In genomic region chr3:154287217-154287616, GRCm38 (mm10) we compare ENCODE assay signal across 31 mouse cellular contexts. TPM values are rescaled to one million over a fixed set of nuclear protein-coding genes. Genes with fewer than 3 reads are reported as not detected.
DNase-seq lines count a peak whose midpoint lies in the region; ATAC-seq and TF ChIP-seq lines count a peak whose summit lies in the region.
"Had no signal": no experiment of that assay in that cellular context is flagged by ENCODE, and none has a peak within 500 bp of the region (broad histone marks: within the 10 kb centered on the region; RNA-seq: fewer than 3 reads in every experiment).

No protein-coding gene starts in this region.

- H3K9me3 ChIP-seq in embryonic facial prominence, embryonic 14.5 days (ENCODE audit: control insufficient read depth, low read length) = no peaks in the 10 kb centered on the region
- H3K9me3 ChIP-seq: embryonic facial prominence, embryonic 13.5 days; forebrain, embryonic 13.5 days; heart, embryonic 15.5 days; hindbrain, embryonic 13.5 days; limb, embryonic 13.5 days; liver, embryonic 13.5 days; midbrain, embryonic 15.5 days; neural tube, embryonic 13.5 days had no signal

- no peak for ATAC-seq in embryonic facial prominence, embryonic 14.5 days (ENCODE audit: low read depth)
- ATAC-seq: CD4-positive, CD25-positive, alpha-beta regulatory T cell, adult 4 months; forebrain, embryonic 13.5 days; midbrain, embryonic 15.5 days had no signal

- peaks cover 16% of the 10 kb centered on the region for H3K4me1 ChIP-seq in embryonic facial prominence, embryonic 14.5 days (ENCODE audit: control insufficient read depth, insufficient read depth, low read length)
- H3K4me1 ChIP-seq: forebrain, embryonic 13.5 days; heart, embryonic 15.5 days; hindbrain, embryonic 13.5 days; liver, embryonic 13.5 days; midbrain, embryonic 15.5 days; neural tube, embryonic 13.5 days had no signal

- no peak for DNase-seq in gastrocnemius, adult 2 months
- no peak for DNase-seq in gastrocnemius, adult 8-10 months (ENCODE audit: low spot score in 2 of 2)
- DNase-seq in kidney, postnatal 14 days = peak; percentile 9
- DNase-seq in kidney, adult 8-10 months = no peak
- DNase-seq in NIH3T3 (ENCODE audit: low read depth) = peak; percentile 80
- peak; percentile 31 for DNase-seq in embryonic facial prominence, embryonic 14.5 days (ENCODE audit: low spot score)
- DNase-seq in urinary bladder, postnatal 10 days (ENCODE audit: low spot score) = no peak
- no peak for DNase-seq in heart, adult 11 months
- DNase-seq: adrenal gland, adult 2 months; cerebellum, adult 11 months; cerebellum, adult 9-11 months; gastrocnemius, postnatal 36 days; heart, postnatal 36 days; kidney, adult 11 months; layer of hippocampus, postnatal 36 days; liver, embryonic 13.5 days; retina, postnatal 1 day; right cerebral cortex, postnatal 25 days; thymus, postnatal 14 days had no signal

- WGBS in embryonic facial prominence, embryonic 14.5 days = 49% methylated on average over 2 of the region's 2 CpGs

- TF ChIP-seq CTCF in gastrocnemius, adult 2 months (IDR thresholded peaks at IDR 0.05) = no peak

- H3K9ac ChIP-seq in embryonic facial prominence, embryonic 14.5 days (ENCODE audit: low read depth, low read length) = no peak overlapping the region
- H3K9ac ChIP-seq: embryonic facial prominence, embryonic 13.5 days; forebrain, embryonic 13.5 days; heart, embryonic 15.5 days; hindbrain, embryonic 13.5 days; limb, embryonic 13.5 days; liver, embryonic 13.5 days; midbrain, embryonic 15.5 days; neural tube, embryonic 13.5 days had no signal

- H3K4me3 ChIP-seq in gastrocnemius, adult 2 months = no peak overlapping the region
- H3K4me3 ChIP-seq in embryonic facial prominence, embryonic 14.5 days (ENCODE audit: low read depth, low read length) = no peak overlapping the region
- H3K4me3 ChIP-seq: embryonic facial prominence, embryonic 13.5 days; forebrain, embryonic 13.5 days; heart, embryonic 15.5 days; hindbrain, embryonic 13.5 days; limb, embryonic 13.5 days; liver, embryonic 13.5 days; midbrain, embryonic 15.5 days; neural tube, embryonic 13.5 days had no signal

- H3K4me2 ChIP-seq in embryonic facial prominence, embryonic 14.5 days (ENCODE audit: low read depth, low read length) = no peak overlapping the region
- H3K4me2 ChIP-seq: embryonic facial prominence, embryonic 13.5 days; forebrain, embryonic 13.5 days; heart, embryonic 15.5 days; hindbrain, embryonic 13.5 days; limb, embryonic 13.5 days; liver, embryonic 13.5 days; midbrain, embryonic 15.5 days; neural tube, embryonic 13.5 days had no signal

- no peaks in the 10 kb centered on the region for H3K36me3 ChIP-seq in embryonic facial prominence, embryonic 14.5 days (ENCODE audit: control insufficient read depth, insufficient read depth, low read length)
- H3K36me3 ChIP-seq: embryonic facial prominence, embryonic 13.5 days; heart, embryonic 15.5 days; hindbrain, embryonic 13.5 days; limb, embryonic 13.5 days; liver, embryonic 13.5 days; midbrain, embryonic 15.5 days; neural tube, embryonic 13.5 days had no signal

- peak overlapping the region; percentile 49 for H3K27ac ChIP-seq in gastrocnemius, adult 2 months
- no peak overlapping the region for H3K27ac ChIP-seq in embryonic facial prominence, embryonic 14.5 days (replicated peaks; ENCODE audit: low read depth, low read length)
- H3K27ac ChIP-seq: embryonic facial prominence, embryonic 13.5 days; forebrain, embryonic 13.5 days; heart, embryonic 15.5 days; hindbrain, embryonic 13.5 days; limb, embryonic 13.5 days; liver, embryonic 13.5 days; macrophage; midbrain, embryonic 15.5 days; neural tube, embryonic 13.5 days had no signal

- intact Hi-C loops in gastrocnemius, adult 2 months (cut with DNase I) = no loop called here

- H3K27me3 ChIP-seq in embryonic facial prominence, embryonic 14.5 days (replicated peaks; ENCODE audit: control insufficient read depth, insufficient read depth, low read length) = no peaks in the 10 kb centered on the region
- H3K27me3 ChIP-seq: forebrain, embryonic 13.5 days; liver, embryonic 13.5 days; midbrain, embryonic 15.5 days; neural tube, embryonic 13.5 days had no signal

RNA-seq across cellular contexts. Expression of gene Lhx8, which starts 43.2 kb away (rescaled TPM):
- under 1 TPM in 1 of 2 experiments, not detected in 1; 0.11 TPM for total RNA-seq in gastrocnemius, adult 2 months (2021)
- under 1 TPM in 1 of 4 experiments, not detected in 3; 0.25 TPM for total RNA-seq in gastrocnemius, adult 8-10 months (2022)
- polyA plus RNA-seq in embryonic facial prominence, embryonic 14.5 days (2014; fragmentation: Nextera tagmentation; extraction: Ambion mirVana) = 12.0 and 15.1 TPM in 2 replicates
- total RNA-seq: common myeloid progenitor, adult 5-6 weeks; gastrocnemius, postnatal 36 days; heart, postnatal 36 days; layer of hippocampus, adult 8-10 months; layer of hippocampus, postnatal 36 days had no signal
- polyA plus RNA-seq: CD4-positive, CD25-positive, alpha-beta regulatory T cell, adult 4 months; liver, embryonic 13.5 days; macrophage; neural tube, embryonic 13.5 days; stomach, embryonic 14.5 days had no signal

Comparison
In these comparisons a context has a peak if more than half of its experiments do, and no peak if none do; other contexts are left out.
1. DNase-seq: peak in kidney, postnatal 14 days (single experiment), NIH3T3 (single experiment) and embryonic facial prominence, embryonic 14.5 days (single experiment); none in gastrocnemius, adult 2 months (single experiment), gastrocnemius, adult 8-10 months (0 of 2), kidney, adult 8-10 months (0 of 2), urinary bladder, postnatal 10 days (single experiment) and heart, adult 11 months (single experiment).